Mouse (Mus musculus) B cell, adult 2 months (primary cell): ENCODE data around the gene 2310007B03Rik.
"Not testable (repeated sequence)": the region's sequence is repeated elsewhere in the genome, so short reads cannot be mapped to it uniquely, and the experiment has no call there.

Source experiments
- DNase-seq, 2 experiments: peaks; one replicate each; pipeline ENCODE4 v3.0.0; 2022

Gene 2310007B03Rik

DNA sequence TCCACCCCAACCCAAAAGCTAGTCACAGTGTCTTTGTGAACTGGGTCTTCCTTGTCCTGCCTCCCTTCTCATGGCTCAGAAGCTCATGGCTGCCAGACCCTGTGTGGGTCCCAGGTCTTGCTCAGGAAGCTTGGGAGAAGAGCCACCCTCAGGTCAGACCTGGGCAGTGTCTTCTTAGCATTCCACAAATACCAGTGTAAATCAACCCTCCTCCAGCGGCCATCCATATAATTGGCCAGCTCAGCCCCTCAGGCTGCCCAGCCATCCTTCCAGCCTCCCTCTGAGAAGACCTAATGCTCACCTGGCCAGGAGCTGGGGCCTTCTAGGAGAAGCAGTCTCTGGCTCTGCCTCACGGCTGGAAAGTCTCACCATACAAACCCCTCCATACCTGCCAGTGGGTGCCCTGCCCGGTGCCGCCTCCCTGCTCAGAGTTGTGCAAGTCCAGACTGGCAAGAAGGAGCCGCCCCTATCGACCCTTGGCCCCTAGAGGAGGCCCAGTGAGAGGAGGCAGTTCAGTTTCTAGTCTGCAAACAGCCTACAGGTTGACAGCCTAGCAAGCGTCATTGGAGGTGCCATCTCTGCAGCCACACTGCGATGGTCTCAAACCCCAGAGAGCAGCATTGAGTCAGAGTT is at the start of gene 2310007B03Rik:
Gene 2310007B03Rik, minus strand, starts transcription at position 448 of the 633 bp plus-strand sequence.
- no peak for DNase-seq

DNA sequence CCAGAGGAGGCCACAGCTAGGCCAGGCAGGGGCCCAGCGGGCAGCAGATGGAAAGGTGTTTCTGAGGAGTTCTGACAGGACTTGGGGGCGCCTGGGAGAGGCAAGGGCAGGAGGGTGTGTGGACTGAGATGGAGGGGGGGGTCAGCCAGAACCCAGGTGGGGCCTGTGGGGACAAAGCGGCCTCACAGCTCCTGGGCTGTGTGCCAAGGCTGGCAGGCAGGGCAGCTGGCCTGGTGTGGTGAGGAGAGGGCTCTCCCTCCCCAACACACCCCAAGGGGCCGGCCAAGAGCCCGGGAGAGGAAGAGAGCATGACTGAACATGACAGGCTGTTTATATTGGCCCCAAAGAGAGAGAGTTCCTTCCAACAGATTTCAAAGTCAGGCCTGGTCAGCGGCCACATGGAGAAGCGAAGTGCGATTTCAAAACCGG is 49.5 kb upstream of the 2310007B03Rik start:
- DNase-seq = no peak

- DNase-seq = no peak
Observed at GRCm38 (mm10) chr1:93207536-93208064, 46.9 kb upstream of the 2310007B03Rik start.

GRCm38 (mm10) chr1:93206277-93206970 is 45.7 kb upstream of the 2310007B03Rik start:
- DNase-seq = no peak

- DNase-seq = no peak
Observed at GRCm38 (mm10) chr1:93197916-93198315, 37.2 kb upstream of the 2310007B03Rik start.

GRCm38 (mm10) chr1:93197454-93197853 is 36.7 kb upstream of the 2310007B03Rik start:
- not testable (repeated sequence) for DNase-seq

DNA sequence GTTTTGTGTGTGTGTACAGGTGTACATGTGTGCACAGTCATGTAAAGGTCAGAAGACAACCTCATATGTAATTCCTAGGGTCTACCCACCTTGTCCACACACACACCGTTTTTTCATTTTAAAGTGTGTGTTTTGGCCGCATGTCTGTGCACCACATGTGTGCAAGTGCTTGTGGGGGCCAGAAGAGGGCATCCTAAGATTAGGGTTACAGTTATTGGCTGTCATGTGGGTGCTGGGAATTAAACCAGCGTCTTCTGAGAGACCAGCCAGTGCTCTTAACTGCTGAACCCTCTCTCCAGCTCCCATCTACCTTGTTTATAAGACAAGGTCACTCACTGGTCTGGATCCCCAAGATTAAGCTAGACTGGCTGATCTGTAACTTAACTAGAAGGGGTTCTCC is 34.2 kb upstream of the 2310007B03Rik start:
- DNase-seq = no peak

DNA sequence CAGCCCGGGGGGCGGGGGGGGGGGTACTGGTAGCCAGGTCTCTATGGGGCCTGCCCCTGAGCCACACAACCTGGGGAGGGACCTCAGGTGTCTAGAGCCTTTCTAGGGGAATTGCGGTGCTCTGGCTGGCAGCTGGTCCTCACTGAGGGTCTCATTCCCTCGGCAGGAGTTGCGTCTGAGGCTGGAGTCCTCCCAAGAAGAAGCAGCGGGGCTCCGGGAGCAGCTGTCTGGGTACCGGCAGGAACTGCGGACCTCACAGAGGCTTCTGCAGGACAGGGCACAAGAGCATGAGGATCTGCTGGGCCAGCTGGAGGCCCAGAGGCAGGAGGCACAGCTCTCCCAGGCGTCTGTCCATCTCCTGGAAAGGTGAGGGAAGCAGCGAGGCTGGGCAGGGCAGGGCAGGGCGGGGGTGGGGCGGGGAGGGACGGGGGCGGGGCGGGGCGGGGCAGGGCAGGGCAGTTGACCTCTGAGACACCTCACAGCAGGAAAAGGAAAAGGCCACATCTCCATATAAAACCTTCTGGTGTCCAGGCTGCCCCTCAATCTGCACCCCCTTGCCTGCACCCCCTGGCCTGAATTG is 30.1 kb upstream of the 2310007B03Rik start:
- no peak for DNase-seq

DNA sequence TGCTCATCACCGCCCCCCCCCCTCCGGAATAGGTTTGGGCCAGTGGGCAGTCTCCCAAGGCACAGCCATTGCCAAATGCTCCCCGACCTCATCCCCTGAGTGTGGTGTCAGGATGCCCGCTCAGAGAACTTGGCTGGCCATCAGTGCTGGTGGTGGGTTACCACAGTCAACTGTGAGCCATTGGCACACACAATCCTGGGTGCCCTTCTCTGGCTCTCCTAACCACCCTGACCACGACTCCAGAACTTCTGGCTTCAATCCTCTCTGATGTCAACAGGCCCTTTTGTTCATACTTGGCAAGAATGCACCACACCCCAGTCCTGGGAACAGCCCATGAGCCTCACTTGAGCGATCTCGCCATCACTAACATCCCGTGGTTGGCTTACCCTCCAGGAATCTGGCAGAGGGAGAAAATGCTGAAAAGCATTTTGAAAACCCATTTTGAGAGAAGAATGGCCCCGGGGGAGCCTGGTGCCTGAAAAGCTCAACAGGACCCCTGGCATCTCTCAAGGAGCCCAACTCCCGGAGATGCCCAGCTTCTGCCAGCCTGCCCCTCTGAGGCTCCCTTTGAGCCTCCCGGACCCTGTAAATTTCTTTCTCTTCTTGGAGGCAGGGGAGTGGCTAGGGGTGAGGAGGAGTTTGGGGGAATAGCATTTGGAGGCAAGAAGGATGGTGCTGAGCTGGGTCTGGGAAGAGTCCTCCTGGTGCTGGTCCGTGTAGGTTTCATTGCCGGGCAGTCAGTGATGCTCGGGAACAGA is 23.5 kb upstream of the 2310007B03Rik start:
- DNase-seq = no peak

DNA sequence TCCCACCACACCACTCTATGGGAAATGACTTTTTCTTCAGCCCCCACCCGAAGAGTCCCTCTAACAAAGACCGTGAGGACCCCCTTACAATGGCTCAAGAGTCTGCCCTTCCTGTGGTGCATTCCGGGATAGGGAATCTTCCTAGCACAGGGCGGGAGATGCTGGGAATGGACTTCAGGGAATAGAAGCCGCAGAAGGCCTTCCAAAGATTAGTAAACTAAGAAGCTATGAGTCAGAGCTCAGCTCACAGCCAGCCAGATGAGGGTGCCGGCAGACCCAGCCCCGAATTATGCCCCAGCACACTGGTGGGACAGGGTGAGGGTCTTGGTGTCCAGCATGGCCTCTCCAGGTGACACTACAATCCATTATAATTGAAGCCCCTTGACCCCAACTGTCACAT is 21.5 kb upstream of the 2310007B03Rik start:
- no peak for DNase-seq

DNA sequence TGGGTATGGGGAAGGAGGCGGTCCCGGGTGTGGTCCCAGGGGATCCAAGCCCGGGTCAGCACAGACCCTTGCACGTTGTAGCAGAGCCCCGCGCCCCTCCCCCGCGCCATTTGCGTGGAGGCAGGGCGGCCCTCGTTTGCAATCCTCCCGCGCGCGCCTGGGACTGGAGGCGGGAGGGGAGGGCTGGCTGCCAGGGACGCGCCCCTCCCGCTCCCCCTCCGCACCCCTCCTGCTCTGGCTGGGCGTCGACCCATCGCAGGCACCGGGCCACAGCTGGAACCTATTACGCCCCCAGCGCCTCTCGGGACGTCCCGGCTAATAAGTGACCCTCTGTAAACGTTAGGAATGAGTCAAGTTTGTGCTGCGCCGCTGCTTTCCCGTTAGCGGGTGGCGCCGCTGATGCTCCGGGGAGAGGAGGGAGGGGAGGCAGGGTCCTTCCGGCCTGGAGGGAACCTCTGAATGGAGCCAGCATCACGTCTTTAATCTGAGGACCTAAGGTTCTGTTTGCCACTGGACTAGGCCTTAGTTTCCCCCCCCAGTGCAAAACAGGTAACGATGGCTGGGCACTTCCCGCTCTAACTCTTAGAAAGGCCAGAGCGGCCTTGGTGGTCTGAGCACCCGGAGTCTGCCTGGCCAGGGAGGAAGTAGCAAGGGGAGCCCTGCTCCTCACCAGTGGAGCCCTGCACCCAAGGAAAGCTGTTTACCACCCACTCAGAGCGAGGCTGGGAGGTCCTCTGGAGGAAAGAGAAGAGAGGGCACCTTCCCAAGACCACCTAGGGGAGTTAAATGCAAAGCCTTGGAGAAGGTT is 16.0 kb upstream of the 2310007B03Rik start:
- DNase-seq = no peak

GRCm38 (mm10) chr1:93175849-93176248 is 15.1 kb upstream of the 2310007B03Rik start:
- DNase-seq = no peak

GRCm38 (mm10) chr1:93174399-93174798 is 13.7 kb upstream of the 2310007B03Rik start:
- peak; percentile 82 for DNase-seq

DNA sequence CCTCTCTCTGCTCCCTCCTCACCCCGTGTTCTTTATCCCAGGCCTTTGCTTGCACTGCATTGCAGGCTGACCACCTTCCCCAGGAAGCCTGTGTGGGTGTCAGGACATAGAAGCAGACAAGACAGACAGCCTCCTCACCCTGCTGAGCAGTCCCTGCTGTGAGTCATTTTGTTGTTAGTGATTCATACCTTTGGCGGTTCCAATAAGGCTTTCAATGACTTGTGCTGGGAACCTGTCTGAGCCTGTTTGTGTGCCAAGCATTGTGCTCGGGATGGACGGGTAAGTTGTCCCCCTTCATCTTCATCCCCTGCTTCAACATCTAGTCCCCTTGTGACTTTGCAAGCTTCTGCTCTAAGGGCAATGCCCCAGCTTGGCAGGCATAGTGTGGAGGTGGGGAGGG is 12.9 kb upstream of the 2310007B03Rik start:
- no peak for DNase-seq

- DNase-seq = no peak
Observed at GRCm38 (mm10) chr1:93168295-93168775, 7.6 kb upstream of the 2310007B03Rik start, which contains the start of gene Crocc2. Crocc2 (plus strand) TSS chr1:93168725.

- no peak for DNase-seq
Observed at GRCm38 (mm10) chr1:93166346-93167079, 5.8 kb upstream of the 2310007B03Rik start.

GRCm38 (mm10) chr1:93165447-93165846 is 4.7 kb upstream of the 2310007B03Rik start:
- DNase-seq = no peak

GRCm38 (mm10) chr1:93162588-93162987 is 1.8 kb upstream of the 2310007B03Rik start:
- DNase-seq = no peak

- DNase-seq = no peak
Observed at GRCm38 (mm10) chr1:93161921-93162320, 1.2 kb upstream of the 2310007B03Rik start.

DNA sequence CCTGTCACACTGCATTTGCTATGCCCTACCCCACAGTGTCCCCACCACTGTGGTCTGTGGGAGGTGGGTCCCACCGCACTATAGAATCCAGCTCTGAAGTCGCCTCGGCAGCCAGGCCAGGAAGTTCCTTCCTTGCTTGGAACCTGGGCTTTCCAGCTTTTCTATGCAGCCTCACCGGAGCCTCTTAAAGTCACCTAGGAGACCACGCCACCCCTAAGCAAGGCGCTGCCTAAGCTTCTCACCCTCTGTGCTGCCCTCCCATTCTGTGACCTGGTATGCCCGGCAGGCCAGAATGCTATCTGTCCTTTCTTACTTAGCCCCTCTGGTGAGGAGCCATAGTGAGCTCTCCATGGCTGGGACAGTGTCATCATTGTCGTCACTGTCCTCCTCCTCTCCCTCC is 602 bp upstream of the 2310007B03Rik start:
- no peak for DNase-seq
